Mouse (Mus musculus) megakaryocyte, embryonic 14.5 days (primary cell): ENCODE results near the gene Rsl1d1.

ENCODE experiments used
- FLI1 ChIP-seq: IDR thresholded peaks from 2 replicates; pipeline ENCODE4 v1.6.1; 2012; ENCODE audit warnings: low read length, inconsistent platforms, mixed read lengths
- GATA1 ChIP-seq: IDR thresholded peaks from 3 replicates; pipeline ENCODE4 v1.6.1; 2012; ENCODE audit warnings: mixed read lengths, low read length, inconsistent platforms, borderline replicate concordance

DNA sequence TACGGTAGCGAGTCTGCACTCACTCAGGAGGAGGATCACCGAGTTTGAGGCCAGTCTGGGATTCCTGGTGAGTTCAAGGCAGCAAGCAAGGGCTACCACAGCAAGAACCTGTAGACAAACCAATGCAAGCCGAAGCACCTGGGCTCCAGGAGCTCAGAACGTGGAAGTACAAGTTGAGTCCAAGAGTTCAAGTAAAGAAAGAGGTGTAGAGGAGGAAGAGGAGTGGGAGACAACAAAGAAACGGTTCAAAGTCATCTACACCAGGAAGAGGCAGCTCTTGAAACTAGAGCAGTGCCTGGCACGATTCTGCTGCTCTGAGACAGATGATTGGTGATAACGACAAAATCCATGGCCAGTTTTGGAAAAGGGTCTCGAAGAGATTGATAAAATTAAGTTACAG is 42.6 kb upstream of the Rsl1d1 start:
- TF ChIP-seq GATA1 (no peak), FLI1 (no peak)
